Mouse (Mus musculus): Measurements from ENCODE around the gene Orm3.

- TF ChIP-seq CTCF (IDR thresholded peaks at IDR 0.05; ENCODE audit: low read depth) (no peak), EP300 (IDR thresholded peaks at IDR 0.05; ENCODE audit: low read depth) (no peak)
Measured at GRCm38 (mm10) chr4:63404205-63404604, 48.2 kb downstream of the Orm3 start.
